Mouse (Mus musculus) liver, embryonic 12.5 days (tissue): ENCODE data around the gene Stx16. TPM values are rescaled to one million over a fixed set of nuclear protein-coding genes. Genes with fewer than 3 reads are reported as not detected.

Experiments used
- ATAC-seq: fragments of 200-750 bp; cut with Nextera tagmentation; 2 replicates; pipeline ENCODE4 v1.8.0; 2017; ENCODE audit warnings: moderate number of reproducible peaks, mild to moderate bottlenecking, moderate library complexity
- H3K27ac ChIP-seq: fragments of 300-500 bp; sonication (generic); 2 replicates; pipeline ENCODE4 v1.5.1; 2016; ENCODE audit warnings: mild to moderate bottlenecking
- H3K27me3 ChIP-seq: fragments of 300-500 bp; sonication (generic); replicated peaks from 2 replicates; pipeline ENCODE4 v1.6.1; 2016; ENCODE audit warnings: mild to moderate bottlenecking, moderate library complexity
- H3K36me3 ChIP-seq: fragments of 300-500 bp; sonication (generic); 2 replicates; pipeline ENCODE4 v1.6.1; 2016; ENCODE audit warnings: mild to moderate bottlenecking, moderate library complexity
- H3K4me1 ChIP-seq: fragments of 300-500 bp; sonication (generic); 2 replicates; pipeline ENCODE4 v1.6.1; 2016
- H3K4me2 ChIP-seq: fragments of 300-500 bp; sonication (generic); 2 replicates; pipeline ENCODE4 v1.6.1; 2016; ENCODE audit warnings: mild to moderate bottlenecking, moderate library complexity
- H3K4me3 ChIP-seq: fragments of 300-500 bp; sonication (generic); 2 replicates; pipeline ENCODE4 v1.5.1; 2016; ENCODE audit warnings: mild to moderate bottlenecking, moderate library complexity
- H3K9ac ChIP-seq: fragments of 300-500 bp; sonication (generic); 2 replicates; pipeline ENCODE4 v1.6.1; 2016; ENCODE audit warnings: mild to moderate bottlenecking, moderate library complexity
- H3K9me3 ChIP-seq: fragments of 300-500 bp; sonication (generic); replicated peaks from 2 replicates; pipeline ENCODE4 v1.6.1; 2016; ENCODE audit warnings: mild to moderate bottlenecking, moderate library complexity
- WGBS: fragments of 180-500 bp; shearing (Covaris S2); methylation state at CpG from one replicate; pipeline ENCODE4 v1.1.7; 2016; ENCODE audit not compliant: insufficient replicate concordance; 5-methylcytosine and 5-hydroxymethylcytosine counted together
- polyA plus RNA-seq: library from polyadenylated mRNA; unstranded; fragments of >200 nt; fragmentation: Nextera tagmentation; extraction: Ambion mirVana; gene quantifications from 2 replicates; pipeline ENCODE4 v1.2.1, GENCODE M21; 2016

Stx16 gene
- polyA plus RNA-seq, 1 experiment from 2014 or later, result 4.9 TPM

DNA sequence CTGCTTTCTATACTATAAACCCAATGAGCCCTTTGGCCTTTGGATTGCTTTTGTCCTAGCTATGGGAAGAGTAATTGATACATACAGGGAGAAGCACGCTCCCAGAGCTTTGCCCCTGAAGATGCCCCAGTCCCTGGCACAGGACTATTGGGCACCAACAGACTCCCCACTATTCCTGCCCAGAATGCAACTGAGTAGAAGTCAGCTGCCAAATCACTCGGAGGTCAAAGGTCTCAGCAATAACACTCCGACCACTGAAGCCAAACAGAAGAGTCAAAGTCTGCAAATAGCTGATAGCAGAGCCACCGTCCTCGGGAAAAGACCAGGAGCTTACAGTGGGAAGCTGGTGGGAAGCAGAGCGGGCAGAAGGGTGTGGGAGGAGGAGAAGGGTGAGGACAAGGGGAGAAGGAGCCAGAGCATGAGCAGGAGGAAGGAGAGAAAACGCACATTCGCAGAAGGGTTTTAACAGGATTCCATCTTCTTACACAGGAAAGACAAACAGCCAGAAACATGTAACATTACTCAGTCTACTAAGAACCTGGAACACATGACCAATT, 56.4 kb downstream of the Stx16 start:
- ATAC-seq, result 0 out of 2 replicates have a peak, but pooled peaks have one; percentile 40
- H3K9me3 ChIP-seq, result no peaks in the 10 kb centered on the region
- H3K9ac ChIP-seq, result no peak overlapping the region
- H3K27ac ChIP-seq, result no peak overlapping the region
- no peaks in the 10 kb centered on the region for H3K27me3 ChIP-seq
- H3K4me2 ChIP-seq, result no peak overlapping the region
- no peaks in the 10 kb centered on the region for H3K36me3 ChIP-seq
- H3K4me1 ChIP-seq, result 0 out of 2 replicates have a peak, but pooled peaks cover 2% of the 10 kb centered on the region
- no peak overlapping the region for H3K4me3 ChIP-seq
- 55% methylated on average over 8 of the region's 8 CpGs for WGBS

Other genes starting within 250 kb of the Stx16 start
- gene Npepl1, start 34.0 kb downstream of the Stx16 start, polyA plus RNA-seq, result 43.6 and 44.5 TPM in 2 replicates
- gene Gnas, start 208.0 kb downstream of the Stx16 start, polyA plus RNA-seq, result 565 and 587 TPM in 2 replicates